Mouse (Mus musculus) regulatory T cell (primary cell): ENCODE measurements around the gene Shcbp1l.

Experiments used
- in situ Hi-C: fragments of 300-600 bp; cut with MboI, MseI; formaldehyde crosslinking; loops from one replicate; pipeline ENCODE4 v1.15.1; 2025; ENCODE audit warnings: high pct_unique_total_duplicates

Shcbp1l gene

GRCm38 (mm10) chr1:153486120-153486519 lies 61.2 kb downstream of the Shcbp1l start:
- in situ Hi-C loops, result loop anchor here (10.0 kb wide), 2 partner anchors 181 to 941 kb away; no protein-coding TSS in a partner anchor

- in situ Hi-C loops, result loop anchor here (10.0 kb wide), 2 partner anchors 182 to 942 kb away; no protein-coding TSS in a partner anchor
Observed at GRCm38 (mm10) chr1:153486767-153487499, 62.0 kb downstream of the Shcbp1l start.

GRCm38 (mm10) chr1:153487500-153487879 lies 62.5 kb downstream of the Shcbp1l start, which contains the start of gene Dhx9:
TSS of gene Dhx9 (minus strand) at chr1:153487660.
- in situ Hi-C loops, result loop anchor here (10.0 kb wide), 2 partner anchors 183 to 943 kb away; no protein-coding TSS in a partner anchor

GRCm38 (mm10) chr1:153489132-153489531 lies 64.2 kb downstream of the Shcbp1l start:
- in situ Hi-C loops, result loop anchor here (10.0 kb wide), 2 partner anchors 184 to 944 kb away; no protein-coding TSS in a partner anchor

GRCm38 (mm10) chr1:153489540-153489939 lies 64.6 kb downstream of the Shcbp1l start:
- in situ Hi-C loops, result loop anchor here (10.0 kb wide), 2 partner anchors 185 to 945 kb away; no protein-coding TSS in a partner anchor

GRCm38 (mm10) chr1:153489963-153490362 lies 65.0 kb downstream of the Shcbp1l start:
- in situ Hi-C loops, result loop anchor here (5.0 to 10.0 kb wide), 3 partner anchors 52 to 945 kb away; no protein-coding TSS in a partner anchor

GRCm38 (mm10) chr1:153491345-153491744 lies 66.4 kb downstream of the Shcbp1l start:
- in situ Hi-C loops, result loop anchor here (5.0 kb wide), 1 partner anchor 51 kb away; no protein-coding TSS in a partner anchor

GRCm38 (mm10) chr1:153491822-153492221 lies 66.9 kb downstream of the Shcbp1l start:
- in situ Hi-C loops, result loop anchor here (5.0 kb wide), 1 partner anchor 50 kb away; no protein-coding TSS in a partner anchor

GRCm38 (mm10) chr1:153493338-153493737 lies 68.4 kb downstream of the Shcbp1l start:
- in situ Hi-C loops, result loop anchor here (5.0 kb wide), 1 partner anchor 49 kb away; no protein-coding TSS in a partner anchor

- in situ Hi-C loops, result loop anchor here (5.0 kb wide), 1 partner anchor 48 kb away; no protein-coding TSS in a partner anchor
Observed at GRCm38 (mm10) chr1:153493931-153494330, 69.0 kb downstream of the Shcbp1l start.

GRCm38 (mm10) chr1:153496030-153496429 lies 71.1 kb downstream of the Shcbp1l start:
- in situ Hi-C loops, result no loop called here

- in situ Hi-C loops, result loop anchor here (25.0 kb wide), 1 partner anchor 1287 kb away; no protein-coding TSS in a partner anchor
Observed at GRCm38 (mm10) chr1:153500030-153500429, 75.1 kb downstream of the Shcbp1l start.

- in situ Hi-C loops, result loop anchor here (25.0 kb wide), 1 partner anchor 1286 kb away; no protein-coding TSS in a partner anchor
Observed at GRCm38 (mm10) chr1:153501644-153502321, 76.8 kb downstream of the Shcbp1l start.
